ENCODE assay signal across 18 mouse cellular contexts in the genomic region with DNA sequence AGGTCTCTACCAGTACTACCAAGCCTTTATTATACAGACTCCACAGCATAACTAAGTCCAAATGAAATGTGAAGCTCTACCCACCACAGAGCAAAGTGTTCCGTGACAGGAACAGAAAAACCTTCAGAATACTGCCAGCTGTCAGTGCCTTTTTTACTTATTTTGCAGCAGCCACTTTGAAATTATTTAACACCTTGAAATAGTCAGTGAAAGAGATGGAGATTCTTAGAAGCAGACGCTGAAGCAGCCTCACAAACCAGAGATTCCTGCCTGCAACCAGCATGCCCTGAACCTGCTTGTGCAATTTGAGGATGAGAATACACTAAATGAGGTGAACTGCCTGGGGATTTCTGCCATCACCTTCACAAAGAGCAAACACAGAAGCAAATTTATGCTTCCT.
"Had no signal": no experiment of that assay in that cellular context is flagged by ENCODE, and none has a peak within 500 bp of the region (broad histone marks: within the 10 kb centered on the region; RNA-seq: fewer than 3 reads in every experiment).

No protein-coding gene starts in this region.

- H3K9ac ChIP-seq: liver, embryonic 14.5 days; lung, embryonic 14.5 days; midbrain, embryonic 12.5 days; neural tube, embryonic 13.5 days; neural tube, embryonic 15.5 days had no signal

- DNase-seq: lung, adult 18-20 months; lung, embryonic 14.5 days; lung, postnatal 10 days; lung, postnatal 4 days; midbrain, embryonic 14.5 days; retina, postnatal 1 day; right cerebral cortex, postnatal 14 days; right cerebral cortex, postnatal 4 days; spleen, adult 18-20 months; thymus, postnatal 14 days; thymus, postnatal 36 days had no signal

- ATAC-seq: midbrain, embryonic 16.5 days had no signal

- H3K27ac ChIP-seq: liver, embryonic 14.5 days; midbrain, embryonic 10.5 days; midbrain, embryonic 12.5 days; neural tube, embryonic 13.5 days; neural tube, embryonic 15.5 days had no signal

- H3K4me1 ChIP-seq: midbrain, embryonic 10.5 days; midbrain, embryonic 12.5 days; neural tube, embryonic 13.5 days; neural tube, embryonic 15.5 days had no signal

- H3K27me3 ChIP-seq: midbrain, embryonic 12.5 days; neural tube, embryonic 13.5 days; neural tube, embryonic 15.5 days had no signal

- H3K9me3 ChIP-seq: midbrain, embryonic 10.5 days; midbrain, embryonic 12.5 days; neural tube, embryonic 13.5 days; neural tube, embryonic 15.5 days had no signal

- H3K4me2 ChIP-seq: lung, embryonic 14.5 days; midbrain, embryonic 12.5 days; neural tube, embryonic 13.5 days; neural tube, embryonic 15.5 days had no signal

- H3K4me3 ChIP-seq: midbrain, embryonic 10.5 days; midbrain, embryonic 12.5 days; myocyte; neural tube, embryonic 13.5 days; neural tube, embryonic 15.5 days had no signal

- H3K36me3 ChIP-seq: midbrain, embryonic 10.5 days; midbrain, embryonic 12.5 days; neural tube, embryonic 13.5 days; neural tube, embryonic 15.5 days had no signal
